Comparison of ENCODE assay signal across 12 mouse cellular contexts in genomic region chr7:29214236-29214635, GRCm38 (mm10). TPM values are rescaled to one million over a fixed set of nuclear protein-coding genes. Genes with fewer than 3 reads are reported as not detected.
DNase-seq lines count a peak whose midpoint lies in the region; ATAC-seq lines count a peak whose summit lies in the region.
"Had no signal": no experiment of that assay in that cellular context is flagged by ENCODE, and none has a peak within 500 bp of the region (broad histone marks: within the 10 kb centered on the region; RNA-seq: fewer than 3 reads in every experiment).

No protein-coding gene starts in this region.

- H3K27me3 ChIP-seq in forebrain, embryonic 12.5 days: peaks cover 19% of the 10 kb centered on the region
- H3K27me3 ChIP-seq in forebrain, embryonic 15.5 days: peaks cover 8% of the 10 kb centered on the region; the same call in 1 of the 2 replicates
- no peaks in the 10 kb centered on the region for H3K27me3 ChIP-seq in lung, embryonic 16.5 days (ENCODE audit: control insufficient read depth, insufficient read depth, low read depth, low read length)
- H3K27me3 ChIP-seq in forebrain, embryonic 16.5 days (replicated peaks; ENCODE audit: control insufficient read depth, insufficient read depth, low read length): 0 out of 2 replicates have a peak, but pooled peaks cover 11% of the 10 kb centered on the region
- peaks cover 7% of the 10 kb centered on the region; the same call in 1 of the 2 replicates for H3K27me3 ChIP-seq in midbrain, embryonic 15.5 days (replicated peaks)
- H3K27me3 ChIP-seq: megakaryocyte, embryonic 14.5 days had no signal

- DNase-seq in lung, postnatal 36 days: no peak
- DNase-seq in Muller cell, postnatal 12 days (ENCODE audit: inconsistent ontology term): no peak
- no peak for DNase-seq in frontal cortex, adult 2 months (ENCODE audit: extremely low spot score in 1 of 2, low spot score in 1 of 2)
- DNase-seq: gastrocnemius, postnatal 14 days; thymus, postnatal 25 days had no signal

- ATAC-seq in forebrain, embryonic 12.5 days (ENCODE audit: low FRiP score): no peak
- ATAC-seq in forebrain, embryonic 15.5 days (replicated peaks): no peak
- ATAC-seq in lung, embryonic 16.5 days (ENCODE audit: low read depth): peak; percentile 31
- no peak for ATAC-seq in forebrain, embryonic 16.5 days
- ATAC-seq in midbrain, embryonic 15.5 days (replicated peaks): no peak
- ATAC-seq: liver, embryonic 12.5 days had no signal

- H3K4me3 ChIP-seq in forebrain, embryonic 12.5 days (replicated peaks): no peak overlapping the region
- no peak overlapping the region for H3K4me3 ChIP-seq in forebrain, embryonic 15.5 days
- no peak overlapping the region for H3K4me3 ChIP-seq in lung, embryonic 16.5 days (ENCODE audit: low read length)
- H3K4me3 ChIP-seq in forebrain, embryonic 16.5 days (replicated peaks; ENCODE audit: low read length): no peak overlapping the region
- no peak overlapping the region for H3K4me3 ChIP-seq in midbrain, embryonic 15.5 days
- H3K4me3 ChIP-seq: liver, embryonic 12.5 days; megakaryocyte, embryonic 14.5 days had no signal

- H3K9ac ChIP-seq in forebrain, embryonic 12.5 days: no peak overlapping the region
- H3K9ac ChIP-seq in forebrain, embryonic 15.5 days (replicated peaks): no peak overlapping the region
- no peak overlapping the region for H3K9ac ChIP-seq in lung, embryonic 16.5 days (ENCODE audit: low read length)
- H3K9ac ChIP-seq in forebrain, embryonic 16.5 days (replicated peaks; ENCODE audit: low read depth, low read length): no peak overlapping the region
- H3K9ac ChIP-seq in midbrain, embryonic 15.5 days: no peak overlapping the region
- H3K9ac ChIP-seq: liver, embryonic 12.5 days had no signal

- 66% methylated on average over 2 of the region's 2 CpGs for WGBS in forebrain, embryonic 12.5 days
- 69% methylated on average over 2 of the region's 2 CpGs for WGBS in forebrain, embryonic 15.5 days
- 38% methylated on average over 2 of the region's 2 CpGs for WGBS in lung, embryonic 16.5 days
- WGBS in forebrain, embryonic 16.5 days: 63% methylated on average over 2 of the region's 2 CpGs
- WGBS in midbrain, embryonic 15.5 days: 58% methylated on average over 2 of the region's 2 CpGs

- 0 out of 2 replicates have a peak, but pooled peaks cover 12% of the 10 kb centered on the region for H3K4me1 ChIP-seq in forebrain, embryonic 12.5 days
- H3K4me1 ChIP-seq in forebrain, embryonic 15.5 days: peaks cover 15% of the 10 kb centered on the region
- H3K4me1 ChIP-seq in lung, embryonic 16.5 days (replicated peaks; ENCODE audit: control insufficient read depth, insufficient read depth, low read length): peaks cover 3% of the 10 kb centered on the region
- peaks cover 6% of the 10 kb centered on the region; the same call in 1 of the 2 replicates for H3K4me1 ChIP-seq in forebrain, embryonic 16.5 days (replicated peaks; ENCODE audit: control insufficient read depth, insufficient read depth, low read length)
- H3K4me1 ChIP-seq in midbrain, embryonic 15.5 days: peaks cover 16% of the 10 kb centered on the region

- no peaks in the 10 kb centered on the region for H3K36me3 ChIP-seq in forebrain, embryonic 12.5 days (replicated peaks)
- H3K36me3 ChIP-seq in forebrain, embryonic 15.5 days: no peaks in the 10 kb centered on the region
- no peaks in the 10 kb centered on the region for H3K36me3 ChIP-seq in lung, embryonic 16.5 days (ENCODE audit: control insufficient read depth, insufficient read depth, low read length)
- H3K36me3 ChIP-seq in forebrain, embryonic 16.5 days (ENCODE audit: control insufficient read depth, insufficient read depth): no peaks in the 10 kb centered on the region
- H3K36me3 ChIP-seq in midbrain, embryonic 15.5 days (replicated peaks): no peaks in the 10 kb centered on the region

- peak overlapping the region; percentile 50; the same call in 1 of the 2 replicates for H3K4me2 ChIP-seq in forebrain, embryonic 12.5 days
- no peak overlapping the region for H3K4me2 ChIP-seq in forebrain, embryonic 15.5 days (replicated peaks)
- no peak overlapping the region for H3K4me2 ChIP-seq in lung, embryonic 16.5 days (ENCODE audit: low read depth, low read length)
- H3K4me2 ChIP-seq in forebrain, embryonic 16.5 days (ENCODE audit: low read length): peak overlapping the region; percentile 49
- peak overlapping the region; percentile 53 for H3K4me2 ChIP-seq in midbrain, embryonic 15.5 days

- H3K9me3 ChIP-seq in forebrain, embryonic 12.5 days: no peaks in the 10 kb centered on the region; the same call in 1 of the 2 replicates
- no peaks in the 10 kb centered on the region for H3K9me3 ChIP-seq in forebrain, embryonic 15.5 days
- 0 out of 2 replicates have a peak, but pooled peaks cover 3% of the 10 kb centered on the region for H3K9me3 ChIP-seq in lung, embryonic 16.5 days (ENCODE audit: control insufficient read depth, low read length)
- H3K9me3 ChIP-seq in forebrain, embryonic 16.5 days (ENCODE audit: control insufficient read depth, low read length): no peaks in the 10 kb centered on the region
- no peaks in the 10 kb centered on the region for H3K9me3 ChIP-seq in midbrain, embryonic 15.5 days

- H3K27ac ChIP-seq in forebrain, embryonic 12.5 days: no peak overlapping the region
- no peak overlapping the region for H3K27ac ChIP-seq in forebrain, embryonic 15.5 days (replicated peaks)
- H3K27ac ChIP-seq in lung, embryonic 16.5 days (ENCODE audit: low read length): peak overlapping the region; percentile 52
- no peak overlapping the region for H3K27ac ChIP-seq in forebrain, embryonic 16.5 days (ENCODE audit: low read length)
- 0 out of 2 replicates have a peak overlapping the region, but pooled peaks have one; percentile 65 for H3K27ac ChIP-seq in midbrain, embryonic 15.5 days
- H3K27ac ChIP-seq: liver, embryonic 12.5 days had no signal

RNA-seq across cellular contexts. Expression of gene Catsperg1, which starts 0.4 kb away (rescaled TPM):
- 0.78 and 0.87 TPM in 2 replicates for polyA plus RNA-seq in forebrain, embryonic 12.5 days (2016; fragmentation: Nextera tagmentation; extraction: Ambion mirVana)
- 1.8 and 2.1 TPM in 2 replicates for polyA plus RNA-seq in forebrain, embryonic 15.5 days (2015; fragmentation: Nextera tagmentation; extraction: Ambion mirVana)
- 1.1 and 1.7 TPM in 2 replicates for polyA plus RNA-seq in lung, embryonic 16.5 days (2015; fragmentation: Nextera tagmentation; extraction: Ambion mirVana)
- 1.3 and 2.5 TPM in 2 replicates for polyA plus RNA-seq in forebrain, embryonic 16.5 days (2015; fragmentation: Nextera tagmentation; extraction: Ambion mirVana)
- polyA plus RNA-seq in midbrain, embryonic 15.5 days (2015; fragmentation: Nextera tagmentation; extraction: Ambion mirVana): 4.2 and 5.3 TPM in 2 replicates
- 4.9 and 6.2 TPM in 2 replicates for polyA plus RNA-seq in frontal cortex, adult 2 months (2012; rRNA removed)

RNA-seq across cellular contexts. Expression of gene Kcnk6, which starts 18.1 kb away (rescaled TPM):
- 0.43 and 0.63 TPM in 2 replicates for polyA plus RNA-seq in forebrain, embryonic 12.5 days (2016; fragmentation: Nextera tagmentation; extraction: Ambion mirVana)
- 0.28 and 0.83 TPM in 2 replicates for polyA plus RNA-seq in forebrain, embryonic 15.5 days (2015; fragmentation: Nextera tagmentation; extraction: Ambion mirVana)
- 1.6 and 2.9 TPM in 2 replicates for polyA plus RNA-seq in lung, embryonic 16.5 days (2015; fragmentation: Nextera tagmentation; extraction: Ambion mirVana)
- polyA plus RNA-seq in forebrain, embryonic 16.5 days (2015; fragmentation: Nextera tagmentation; extraction: Ambion mirVana): 0.61 and 1.1 TPM in 2 replicates
- polyA plus RNA-seq in midbrain, embryonic 15.5 days (2015; fragmentation: Nextera tagmentation; extraction: Ambion mirVana): 1.2 and 1.4 TPM in 2 replicates
- polyA plus RNA-seq in frontal cortex, adult 2 months (2012; rRNA removed): 2.5 TPM in 2 replicates

RNA-seq across cellular contexts. Expression of gene Yif1b, which starts 23.9 kb away (rescaled TPM):
- polyA plus RNA-seq in forebrain, embryonic 12.5 days (2016; fragmentation: Nextera tagmentation; extraction: Ambion mirVana): 70.3 and 73.8 TPM in 2 replicates
- polyA plus RNA-seq in forebrain, embryonic 15.5 days (2015; fragmentation: Nextera tagmentation; extraction: Ambion mirVana): 76.2 and 78.7 TPM in 2 replicates
- polyA plus RNA-seq in lung, embryonic 16.5 days (2015; fragmentation: Nextera tagmentation; extraction: Ambion mirVana): 126 and 136 TPM in 2 replicates
- 76.3 and 81.0 TPM in 2 replicates for polyA plus RNA-seq in forebrain, embryonic 16.5 days (2015; fragmentation: Nextera tagmentation; extraction: Ambion mirVana)
- 91.2 and 95.1 TPM in 2 replicates for polyA plus RNA-seq in midbrain, embryonic 15.5 days (2015; fragmentation: Nextera tagmentation; extraction: Ambion mirVana)
- polyA plus RNA-seq in frontal cortex, adult 2 months (2012; rRNA removed): 61.8 and 66.5 TPM in 2 replicates

RNA-seq across cellular contexts. Expression of gene Psmd8, which starts 33.7 kb away (rescaled TPM):
- 283 and 293 TPM in 2 replicates for polyA plus RNA-seq in forebrain, embryonic 12.5 days (2016; fragmentation: Nextera tagmentation; extraction: Ambion mirVana)
- polyA plus RNA-seq in forebrain, embryonic 15.5 days (2015; fragmentation: Nextera tagmentation; extraction: Ambion mirVana): 269 and 274 TPM in 2 replicates
- polyA plus RNA-seq in lung, embryonic 16.5 days (2015; fragmentation: Nextera tagmentation; extraction: Ambion mirVana): 256 and 273 TPM in 2 replicates
- 267 and 277 TPM in 2 replicates for polyA plus RNA-seq in forebrain, embryonic 16.5 days (2015; fragmentation: Nextera tagmentation; extraction: Ambion mirVana)
- 282 and 290 TPM in 2 replicates for polyA plus RNA-seq in midbrain, embryonic 15.5 days (2015; fragmentation: Nextera tagmentation; extraction: Ambion mirVana)
- polyA plus RNA-seq in frontal cortex, adult 2 months (2012; rRNA removed): 197 and 217 TPM in 2 replicates

RNA-seq across cellular contexts. Expression of gene 2200002D01Rik, which starts 34.0 kb away (rescaled TPM):
- 0.76 and 1.4 TPM in 2 replicates for polyA plus RNA-seq in forebrain, embryonic 12.5 days (2016; fragmentation: Nextera tagmentation; extraction: Ambion mirVana)
- polyA plus RNA-seq in forebrain, embryonic 15.5 days (2015; fragmentation: Nextera tagmentation; extraction: Ambion mirVana): 0.95 TPM in 1 of 2 replicates, not detected in the other
- 21.9 and 32.5 TPM in 2 replicates for polyA plus RNA-seq in lung, embryonic 16.5 days (2015; fragmentation: Nextera tagmentation; extraction: Ambion mirVana)
- 0.65 and 1.5 TPM in 2 replicates for polyA plus RNA-seq in forebrain, embryonic 16.5 days (2015; fragmentation: Nextera tagmentation; extraction: Ambion mirVana)
- polyA plus RNA-seq in midbrain, embryonic 15.5 days (2015; fragmentation: Nextera tagmentation; extraction: Ambion mirVana): 1.1 and 1.5 TPM in 2 replicates
- 0.34 and 0.40 TPM in 2 replicates for polyA plus RNA-seq in frontal cortex, adult 2 months (2012; rRNA removed)

Comparison
In these comparisons a context has a peak if more than half of its experiments do, and no peak if none do; other contexts are left out.
1. H3K4me2 ChIP-seq: peak in forebrain, embryonic 12.5 days (single experiment), forebrain, embryonic 16.5 days (single experiment) and midbrain, embryonic 15.5 days (single experiment); none in forebrain, embryonic 15.5 days (single experiment) and lung, embryonic 16.5 days (single experiment).
2. H3K27ac ChIP-seq: peak in lung, embryonic 16.5 days (single experiment) and midbrain, embryonic 15.5 days (single experiment); none in forebrain, embryonic 12.5 days (single experiment), forebrain, embryonic 15.5 days (single experiment) and forebrain, embryonic 16.5 days (single experiment).